Mouse (Mus musculus) heart, postnatal 36 days (tissue): Measurements from ENCODE around the gene Igfbp6. TPM values are rescaled to one million over a fixed set of nuclear protein-coding genes. Genes with fewer than 3 reads are reported as not detected.

Experiments used
- DNase-seq, 2 experiments: peaks; one replicate each; pipeline ENCODE4 v3.0.0; 2021 to 2022
- intact Hi-C: fragments of 180-260 bp; cut with DNase I; formaldehyde crosslinking; loops from one replicate; pipeline ENCODE4 v1.15.1; 2025
- total RNA-seq, 2 experiments: library from RNA; stranded (reverse); gene quantifications; 2 replicates each; pipeline ENCODE4 v1.2.3; 2021

Igfbp6 gene
- total RNA-seq, 2 experiments from 2014 or later, result 31.4 to 40.9 TPM

GRCm38 (mm10) chr15:102107689-102108573, 36.2 kb upstream of the Igfbp6 start:
- intact Hi-C loops, result loop anchor here (2.0 to 5.0 kb wide), 2 partner anchors 13 to 39 kb away; no protein-coding TSS in a partner anchor
- DNase-seq, result peak; percentile 69 to 74

GRCm38 (mm10) chr15:102108651-102109525, 35.3 kb upstream of the Igfbp6 start:
- peak; percentile 78 for DNase-seq
- intact Hi-C loops, result loop anchor here (5.0 kb wide), 1 partner anchor 38 kb away; no protein-coding TSS in a partner anchor

GRCm38 (mm10) chr15:102110271-102110670, 33.9 kb upstream of the Igfbp6 start:
- DNase-seq, result no peak
- intact Hi-C loops, result no loop called here

- intact Hi-C loops, result no loop called here
- no peak for DNase-seq
These were observed 33.3 kb upstream of the Igfbp6 start for GRCm38 (mm10) chr15:102110701-102111494.

- intact Hi-C loops, result no loop called here
- DNase-seq, result no peak
These were observed 32.7 kb upstream of the Igfbp6 start for GRCm38 (mm10) chr15:102111495-102111829.

GRCm38 (mm10) chr15:102112181-102112580, 32.0 kb upstream of the Igfbp6 start:
- no peak for DNase-seq
- intact Hi-C loops, result no loop called here

GRCm38 (mm10) chr15:102112827-102113226, 31.3 kb upstream of the Igfbp6 start:
- intact Hi-C loops, result no loop called here
- DNase-seq, result no peak

- DNase-seq, result no peak
- intact Hi-C loops, result no loop called here
These were observed 30.5 kb upstream of the Igfbp6 start for GRCm38 (mm10) chr15:102113674-102114073.

- intact Hi-C loops, result no loop called here
- DNase-seq, result no peak
These were observed 29.4 kb upstream of the Igfbp6 start for GRCm38 (mm10) chr15:102114651-102115260.

GRCm38 (mm10) chr15:102115731-102116231, 28.4 kb upstream of the Igfbp6 start:
- DNase-seq, result no peak
- intact Hi-C loops, result no loop called here

- no peak for DNase-seq
- intact Hi-C loops, result loop anchor here (1.0 kb wide), 1 partner anchor 30 kb away; no protein-coding TSS in a partner anchor
These were observed 27.3 kb upstream of the Igfbp6 start for GRCm38 (mm10) chr15:102116753-102117415.

GRCm38 (mm10) chr15:102117461-102118443, 26.4 kb upstream of the Igfbp6 start:
- intact Hi-C loops, result loop anchor here (1.0 kb wide), 1 partner anchor 30 kb away; no protein-coding TSS in a partner anchor
- no peak for DNase-seq

GRCm38 (mm10) chr15:102118591-102118990, 25.6 kb upstream of the Igfbp6 start:
- DNase-seq, result no peak
- intact Hi-C loops, result no loop called here

- DNase-seq, result no peak
- intact Hi-C loops, result no loop called here
These were observed 24.9 kb upstream of the Igfbp6 start for GRCm38 (mm10) chr15:102119121-102119830.

GRCm38 (mm10) chr15:102119831-102120170, 24.4 kb upstream of the Igfbp6 start:
- DNase-seq, result peak in 1 of 2 experiments; percentile 20
- intact Hi-C loops, result loop anchor here (2.0 kb wide), 1 partner anchor 13 kb away; no protein-coding TSS in a partner anchor

GRCm38 (mm10) chr15:102120530-102120929, 23.6 kb upstream of the Igfbp6 start:
- intact Hi-C loops, result loop anchor here (2.0 kb wide), 1 partner anchor 14 kb away; no protein-coding TSS in a partner anchor
- peak in 1 of 2 experiments; percentile 44 for DNase-seq

GRCm38 (mm10) chr15:102126303-102126702, 17.9 kb upstream of the Igfbp6 start:
- peak in 1 of 2 experiments; percentile 74 for DNase-seq
- intact Hi-C loops, result no loop called here
